Mouse (Mus musculus) cerebellum, adult 2 months (tissue): ENCODE data around the gene Hist1h2bk.

Experiments
- CTCF ChIP-seq: fragments of 200-500 bp; IDR thresholded peaks from 2 replicates; pipeline ENCODE4 v1.5.1; 2011; ENCODE audit warnings: low read depth, mild to moderate bottlenecking, control low read depth, low read length, moderate library complexity, borderline replicate concordance; ENCODE audit not compliant: insufficient read depth
- POLR2A ChIP-seq: fragments of 200-500 bp; IDR thresholded peaks from 2 replicates; pipeline ENCODE4 v1.6.1; 2011; ENCODE audit warnings: low read length, control low read depth, borderline replicate concordance; ENCODE audit not compliant: insufficient read depth

DNA sequence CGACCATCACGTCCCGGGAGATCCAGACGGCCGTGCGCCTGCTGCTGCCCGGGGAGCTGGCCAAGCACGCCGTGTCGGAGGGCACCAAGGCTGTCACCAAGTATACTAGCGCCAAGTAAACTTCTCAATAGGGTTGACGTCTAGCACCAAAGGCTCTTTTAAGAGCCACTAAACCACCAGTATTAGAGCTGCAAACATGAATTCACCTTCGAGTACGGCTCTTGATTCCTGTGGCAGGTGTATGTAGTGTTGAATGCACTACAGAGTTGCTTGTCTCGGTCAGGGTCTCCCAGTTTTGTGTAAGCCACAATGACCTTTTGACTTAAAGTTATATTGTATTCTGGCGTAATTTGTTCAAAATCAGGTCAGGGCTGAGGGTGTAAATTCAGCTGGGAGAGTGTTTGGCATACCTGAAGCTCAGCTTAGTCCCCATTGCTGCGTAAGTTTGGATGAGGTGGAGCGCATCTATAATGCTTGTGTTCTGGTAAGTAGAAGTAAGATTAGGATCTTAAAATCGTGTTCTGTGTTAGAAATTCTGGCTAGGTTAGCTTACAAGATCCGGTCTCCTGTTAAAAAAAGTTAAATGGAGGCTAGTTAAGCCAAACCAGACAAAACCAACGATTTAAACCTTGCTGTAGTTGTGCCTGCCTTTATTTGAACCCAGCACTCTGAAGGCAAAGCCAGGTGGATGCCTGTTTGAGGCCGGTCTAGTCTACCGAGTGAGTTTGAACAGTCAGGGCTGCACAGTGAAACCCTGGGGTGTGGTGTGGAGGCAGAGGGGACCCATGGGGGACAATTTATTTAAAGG is 683 bp downstream of the Hist1h2bk start:
- TF ChIP-seq CTCF (no peak), POLR2A (no peak)
